Mouse (Mus musculus): ENCODE results near the gene Tbl1x. TPM values are rescaled to one million over a fixed set of nuclear protein-coding genes. Genes with fewer than 3 reads are reported as not detected.

Tbl1x gene
- total and polyA plus RNA-seq, 3 experiments, result 22.0 to 65.2 (median 27.0) TPM

- in situ Hi-C loops (cut with MboI; ENCODE audit: low pct_ligation_motif_present, low pct_unique_long_range_greater_than_20kb, low sequenced_read_pairs), result no loop called here
- H3K79me2 ChIP-seq (replicated peaks; ENCODE audit: control insufficient read depth, extremely low read depth, insufficient read depth, poor library complexity, severe bottlenecking), result no peaks in the 10 kb centered on the region; the same call in 1 of the 2 replicates
- H3K4me3 ChIP-seq (replicated peaks in 1 of 3; ENCODE audit: low read depth in 2 of 3, low read length in 2 of 3, poor library complexity in 1 of 3), result no peak overlapping the region
- H3K9me3 ChIP-seq (replicated peaks; ENCODE audit: low read length), result no peaks in the 10 kb centered on the region
- no peak overlapping the region for H3K27ac ChIP-seq (ENCODE audit: insufficient read depth, low read depth)
- H3K36me3 ChIP-seq (replicated peaks in 1 of 2; ENCODE audit: control insufficient read depth in 1 of 2, insufficient read depth in 1 of 2, low read length in 1 of 2), result no peaks in the 10 kb centered on the region
- no peak overlapping the region for H3K4me2 ChIP-seq (ENCODE audit: insufficient read depth, low read depth, poor library complexity, severe bottlenecking)
- H3K27me3 ChIP-seq (replicated peaks), result no peaks in the 10 kb centered on the region
- peaks cover 0 to 12% of the 10 kb centered on the region in 2 experiments; a peak in 1 of 4 replicates for H3K4me1 ChIP-seq (ENCODE audit: control insufficient read depth in 1 of 2, insufficient read depth in 2 of 2)
- no peak for TF ChIP-seq IRF4 (IDR thresholded peaks at IDR 0.05; ENCODE audit: low read depth, low read length)
- no peak for TF ChIP-seq MYC (IDR thresholded peaks at IDR 0.05; ENCODE audit: low read depth, low read length)
- TF ChIP-seq RAD21 (IDR thresholded peaks at IDR 0.05; ENCODE audit: low read depth, low read length), result no peak
- TF ChIP-seq SIN3A (IDR thresholded peaks at IDR 0.05; ENCODE audit: low read length), result no peak
- no peak for TF ChIP-seq CTCF (conservative IDR thresholded peaks at IDR 0.05 in 1 of 2, IDR thresholded peaks at IDR 0.05 in 1 of 2; ENCODE audit: low read depth in 2 of 2, low read length in 2 of 2)
- TF ChIP-seq PAX5 (IDR thresholded peaks at IDR 0.05; ENCODE audit: low read length), result no peak
- no peak for TF ChIP-seq HCFC1 (IDR thresholded peaks at IDR 0.05; ENCODE audit: low read depth, low read length)
- no peak for TF ChIP-seq TBP (conservative IDR thresholded peaks at IDR 0.05; ENCODE audit: low read depth, low read length)
- no peak for TF ChIP-seq MAZ (IDR thresholded peaks at IDR 0.05; ENCODE audit: low read depth, low read length)
- TF ChIP-seq MEF2A (IDR thresholded peaks at IDR 0.05; ENCODE audit: borderline replicate concordance, low read depth, low read length), result no peak
- no peak for TF ChIP-seq JUN (IDR thresholded peaks at IDR 0.05; ENCODE audit: insufficient read depth, low read depth, low read length)
- no peak for TF ChIP-seq SMC3 (IDR thresholded peaks at IDR 0.05; ENCODE audit: low read depth, low read length)
- no peak for TF ChIP-seq NRF1 (IDR thresholded peaks at IDR 0.05; ENCODE audit: low read depth, low read length)
- TF ChIP-seq ZMIZ1 (IDR thresholded peaks at IDR 0.05; ENCODE audit: low read depth, low read length), result no peak
- no peak for TF ChIP-seq ZNF384 (IDR thresholded peaks at IDR 0.05; ENCODE audit: low read depth, low read length)
- TF ChIP-seq KAT2A (IDR thresholded peaks at IDR 0.05; ENCODE audit: insufficient replicate concordance, low read length), result no peak
- TF ChIP-seq RCOR1 (conservative IDR thresholded peaks at IDR 0.05; ENCODE audit: low read depth, low read length), result no peak
- no peak for TF ChIP-seq ELF1 (IDR thresholded peaks at IDR 0.05; ENCODE audit: low read depth, low read length)
- no peak for TF ChIP-seq MAX (IDR thresholded peaks at IDR 0.05; ENCODE audit: low read length)
- no peak for TF ChIP-seq MXI1 (IDR thresholded peaks at IDR 0.05; ENCODE audit: low read depth, low read length)
- no peak for DNase-seq (ENCODE audit: extremely low read depth)
- dilution Hi-C loops (cut with MboI; ENCODE audit: extremely low pct_ligation_motif_present, extremely low pct_unique_long_range_greater_than_20kb, low sequenced_read_pairs), result no loop called here
- H3K9ac ChIP-seq (ENCODE audit: insufficient read depth, low read depth), result no peak overlapping the region
Observed at GRCm38 (mm10) chrX:77579964-77580363, 69.2 kb downstream of the Tbl1x start.

GRCm38 (mm10) chrX:77585974-77586373 is 75.2 kb downstream of the Tbl1x start:
- dilution Hi-C loops (cut with MboI; ENCODE audit: extremely low pct_ligation_motif_present, extremely low pct_unique_long_range_greater_than_20kb, low sequenced_read_pairs), result no loop called here
- Histone ChIP-seq H3K4me2 (ENCODE audit: insufficient read depth, low read depth, poor library complexity, severe bottlenecking) (no peak overlapping the region), H3K9me3 (replicated peaks; ENCODE audit: low read length) (no peaks in the 10 kb centered on the region), H3K79me2 (replicated peaks; ENCODE audit: control insufficient read depth, extremely low read depth, insufficient read depth, poor library complexity, severe bottlenecking) (peaks cover 2% of the 10 kb centered on the region; the same call in 1 of the 2 replicates), H3K4me3 (replicated peaks in 1 of 3; ENCODE audit: low read depth in 2 of 3, low read length in 2 of 3, poor library complexity in 1 of 3) (no peak overlapping the region), H3K9ac (ENCODE audit: insufficient read depth, low read depth) (no peak overlapping the region), H3K27ac (ENCODE audit: insufficient read depth, low read depth) (no peak overlapping the region), H3K36me3 (replicated peaks in 1 of 2; ENCODE audit: control insufficient read depth in 1 of 2, insufficient read depth in 1 of 2, low read length in 1 of 2) (peaks cover 0 to 3% of the 10 kb centered on the region in 2 experiments), H3K4me1 (ENCODE audit: control insufficient read depth in 1 of 2, insufficient read depth in 2 of 2) (no peaks in the 10 kb centered on the region), H3K27me3 (replicated peaks) (no peaks in the 10 kb centered on the region)
- TF ChIP-seq SMC3 (IDR thresholded peaks at IDR 0.05; ENCODE audit: low read depth, low read length) (no peak), JUND (conservative IDR thresholded peaks at IDR 0.05; ENCODE audit: low read depth, low read length) (no peak), USF2 (conservative IDR thresholded peaks at IDR 0.05; ENCODE audit: low read depth, low read length) (no peak), NELFE (IDR thresholded peaks at IDR 0.05; ENCODE audit: low read depth, low read length) (no peak), CHD1 (IDR thresholded peaks at IDR 0.05; ENCODE audit: low read depth, low read length) (no peak), EP300 (IDR thresholded peaks at IDR 0.05; ENCODE audit: low read length) (no peak), TBP (conservative IDR thresholded peaks at IDR 0.05; ENCODE audit: low read depth, low read length) (no peak), ELF1 (IDR thresholded peaks at IDR 0.05; ENCODE audit: low read depth, low read length) (no peak), PAX5 (IDR thresholded peaks at IDR 0.05; ENCODE audit: low read length) (no peak), CHD2 (IDR thresholded peaks at IDR 0.05; ENCODE audit: low read length) (no peak), RAD21 (IDR thresholded peaks at IDR 0.05; ENCODE audit: low read depth, low read length) (no peak)
- DNase-seq (ENCODE audit: extremely low read depth), result no peak
- in situ Hi-C loops (cut with MboI; ENCODE audit: low pct_ligation_motif_present, low pct_unique_long_range_greater_than_20kb, low sequenced_read_pairs), result no loop called here
